Mouse (Mus musculus) layer of hippocampus, postnatal 10 days (tissue): ENCODE measurements around the gene Nefh. TPM values are rescaled to one million over a fixed set of nuclear protein-coding genes. Genes with fewer than 3 reads are reported as not detected.

Experiments
- DNase-seq, 2 experiments: peaks; one replicate each; pipeline ENCODE4 v3.0.0; 2021; ENCODE audit warnings: low spot score in 2 of 2
- total RNA-seq, 2 experiments: library from RNA; stranded (reverse); gene quantifications; 2 replicates each; pipeline ENCODE4 v1.2.3; 2021

Nefh gene
- total RNA-seq, 2 experiments from 2014 or later: 39.1 to 43.0 TPM

- no peak for DNase-seq
Observed at GRCm38 (mm10) chr11:4953918-4954317, 6.1 kb upstream of the Nefh start.

GRCm38 (mm10) chr11:4953401-4953800 is 5.5 kb upstream of the Nefh start:
- no peak for DNase-seq

- peak; percentile 37 to 45 for DNase-seq
Observed at GRCm38 (mm10) chr11:4949256-4950044, 1.6 kb upstream of the Nefh start.

GRCm38 (mm10) chr11:4948792-4949191 is 928 bp upstream of the Nefh start:
- no peak for DNase-seq

GRCm38 (mm10) chr11:4946947-4947812 is 684 bp downstream of the Nefh start:
- DNase-seq: peak; percentile 73 to 84

GRCm38 (mm10) chr11:4946530-4946929 is 1.3 kb downstream of the Nefh start:
- DNase-seq: no peak

GRCm38 (mm10) chr11:4936243-4936642 is 11.6 kb downstream of the Nefh start:
- no peak for DNase-seq

- no peak for DNase-seq
Observed at GRCm38 (mm10) chr11:4931009-4931601, 16.8 kb downstream of the Nefh start.

- DNase-seq: no peak
Observed at GRCm38 (mm10) chr11:4927224-4927623, 20.6 kb downstream of the Nefh start.

GRCm38 (mm10) chr11:4921751-4922150 is 26.1 kb downstream of the Nefh start:
- DNase-seq: no peak

GRCm38 (mm10) chr11:4921281-4921680 is 26.6 kb downstream of the Nefh start:
- DNase-seq: no peak

- peak; percentile 63 to 66 for DNase-seq
Observed at GRCm38 (mm10) chr11:4916068-4916467, 31.8 kb downstream of the Nefh start.

- no peak for DNase-seq
Observed at GRCm38 (mm10) chr11:4906231-4906630, 41.6 kb downstream of the Nefh start.

GRCm38 (mm10) chr11:4901956-4902355 is 45.9 kb downstream of the Nefh start:
- no peak for DNase-seq

- peak in 1 of 2 experiments; percentile 34 for DNase-seq
Observed at GRCm38 (mm10) chr11:4900437-4900836, 47.4 kb downstream of the Nefh start.

GRCm38 (mm10) chr11:4894848-4895816 is 52.7 kb downstream of the Nefh start, which contains the start of gene Thoc5:
Gene Thoc5, plus strand, starts transcription at chr11:4895320.
- DNase-seq: peak; percentile 78 to 82
